Mouse (Mus musculus) left cerebral cortex, adult 2 months (tissue): ENCODE data around the gene Flcn. TPM values are rescaled to one million over a fixed set of nuclear protein-coding genes. Genes with fewer than 3 reads are reported as not detected.
"Not testable (repeated sequence)": the region's sequence is repeated elsewhere in the genome, so short reads cannot be mapped to it uniquely, and the experiment has no call there.

Source experiments
- DNase-seq, 2 experiments: peaks; one replicate each; pipeline ENCODE4 v3.0.0; 2021 to 2022; ENCODE audit warnings: low spot score in 2 of 2, mixed read lengths in 1 of 2; ENCODE audit errors: extremely low spot score in 1 of 2
- H3K27ac ChIP-seq: fragments of 200-600 bp; 2 replicates; pipeline ENCODE4 v1.8.1; 2022
- H3K4me3 ChIP-seq: fragments of 200-600 bp; 2 replicates; pipeline ENCODE4 v1.8.1; 2022
- CTCF ChIP-seq: fragments of 200-600 bp; IDR thresholded peaks from 2 replicates; pipeline ENCODE4 v1.8.1; 2022; ENCODE audit warnings: antibody characterized with exemption, mild to moderate bottlenecking, moderate library complexity
- intact Hi-C: fragments of 180-260 bp; cut with DNase I; formaldehyde crosslinking; loops from one replicate; pipeline ENCODE4 v1.15.1; 2025
- long read RNA-seq, 2 experiments: library from polyadenylated mRNA; stranded (forward); transcript quantifications; one replicate each; pipeline ENCODE4 v2.0.0; 2021; ENCODE audit warnings: borderline mapping rate in 2 of 2
- total RNA-seq, 2 experiments: library from RNA; stranded (reverse); gene quantifications; 2 replicates each; pipeline ENCODE4 v1.2.3; 2021

Gene Flcn
- 10 to 100 TPM; 45.8 to 49.1 TPM for total RNA-seq
- long read RNA-seq, experiment 1, transcript Flcn-203 (13 exons, 3,437 nt) = major isoform, 54 of 88 reads
- long read RNA-seq, experiment 1, partial matches to known transcripts = 8 of 88 reads
- long read RNA-seq, experiment 1, other reads (novel, unspliced or antisense) = 25 of 88 reads
- long read RNA-seq, experiment 2, transcript Flcn-203 (13 exons, 3,437 nt) = major isoform, 31 of 56 reads
- long read RNA-seq, experiment 2, partial matches to known transcripts = 6 of 56 reads
- long read RNA-seq, experiment 2, other reads (novel, unspliced or antisense) = 19 of 56 reads

DNA sequence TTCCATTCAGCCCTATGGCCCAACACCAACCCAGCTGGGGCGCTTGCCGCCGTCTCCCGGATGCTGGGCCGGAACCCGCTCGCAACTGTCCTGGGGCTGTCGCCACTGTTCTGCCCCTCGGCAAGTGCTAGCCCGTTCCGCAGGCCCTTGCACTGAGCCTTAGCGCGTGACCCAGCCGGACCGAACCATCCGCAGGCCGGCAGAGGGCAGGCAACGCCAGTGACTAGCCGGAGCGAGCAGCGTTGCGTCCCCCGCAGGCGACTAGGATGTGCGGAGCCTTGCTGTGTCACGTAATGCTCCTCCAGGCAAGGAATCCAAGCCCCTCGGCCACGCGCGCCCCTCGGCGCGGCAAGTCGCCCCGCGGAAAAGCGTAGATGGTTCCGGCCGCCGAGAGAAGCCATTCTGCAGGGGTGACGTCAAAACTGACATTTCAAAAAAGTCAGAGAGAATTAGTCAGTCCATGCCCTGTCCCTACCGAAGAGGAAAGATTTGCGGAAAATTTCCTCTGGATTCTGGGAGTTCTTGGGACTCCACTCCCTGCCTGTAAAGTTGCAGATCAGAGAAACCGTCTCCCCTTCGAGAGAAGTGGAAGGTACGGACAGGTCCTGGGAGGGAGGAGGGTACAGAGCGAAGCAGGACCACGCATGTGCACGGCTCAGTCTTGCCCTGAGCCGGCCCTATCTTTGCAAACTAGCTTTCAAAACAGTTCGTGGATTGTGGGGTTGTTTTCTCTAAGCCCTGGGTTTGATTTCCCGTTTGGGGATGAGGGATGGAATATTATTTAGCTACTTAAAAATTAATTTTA lies at the start of gene Flcn:
Gene Flcn, minus strand, starts transcription at position 347 of the 805 bp plus-strand sequence.
- peak; percentile 35 for TF ChIP-seq CTCF
- intact Hi-C loops = no loop called here
- peak; percentile 83 to 84 for DNase-seq
- Histone ChIP-seq H3K4me3 (peak within 1 kb of the TSS; percentile 86), H3K27ac (peak within 1 kb of the TSS; percentile 100)

DNA sequence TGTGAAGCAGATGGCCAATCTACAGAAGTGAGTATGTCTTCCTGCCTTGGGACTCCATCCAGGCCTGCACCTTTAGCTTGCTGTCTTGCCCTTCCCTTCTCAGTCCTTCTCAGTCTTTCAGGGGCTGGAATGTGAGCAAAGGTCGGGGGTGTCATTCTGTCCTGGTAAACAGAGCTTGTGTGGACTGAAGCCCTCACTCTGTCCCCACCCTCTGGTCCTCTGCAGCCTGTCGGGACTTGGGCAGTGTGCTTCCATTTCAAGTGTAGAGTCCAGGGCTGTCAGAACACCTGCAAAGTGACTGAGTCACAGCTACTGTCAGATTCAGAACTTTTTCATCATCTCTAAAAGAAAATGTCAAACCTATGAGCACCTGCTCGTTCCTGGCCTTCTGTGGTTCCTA lies 43.0 kb upstream of the Flcn start:
- Histone ChIP-seq H3K4me3 (no peak overlapping the region), H3K27ac (no peak overlapping the region)
- no peak for TF ChIP-seq CTCF
- no peak for DNase-seq
- intact Hi-C loops = no loop called here

DNA sequence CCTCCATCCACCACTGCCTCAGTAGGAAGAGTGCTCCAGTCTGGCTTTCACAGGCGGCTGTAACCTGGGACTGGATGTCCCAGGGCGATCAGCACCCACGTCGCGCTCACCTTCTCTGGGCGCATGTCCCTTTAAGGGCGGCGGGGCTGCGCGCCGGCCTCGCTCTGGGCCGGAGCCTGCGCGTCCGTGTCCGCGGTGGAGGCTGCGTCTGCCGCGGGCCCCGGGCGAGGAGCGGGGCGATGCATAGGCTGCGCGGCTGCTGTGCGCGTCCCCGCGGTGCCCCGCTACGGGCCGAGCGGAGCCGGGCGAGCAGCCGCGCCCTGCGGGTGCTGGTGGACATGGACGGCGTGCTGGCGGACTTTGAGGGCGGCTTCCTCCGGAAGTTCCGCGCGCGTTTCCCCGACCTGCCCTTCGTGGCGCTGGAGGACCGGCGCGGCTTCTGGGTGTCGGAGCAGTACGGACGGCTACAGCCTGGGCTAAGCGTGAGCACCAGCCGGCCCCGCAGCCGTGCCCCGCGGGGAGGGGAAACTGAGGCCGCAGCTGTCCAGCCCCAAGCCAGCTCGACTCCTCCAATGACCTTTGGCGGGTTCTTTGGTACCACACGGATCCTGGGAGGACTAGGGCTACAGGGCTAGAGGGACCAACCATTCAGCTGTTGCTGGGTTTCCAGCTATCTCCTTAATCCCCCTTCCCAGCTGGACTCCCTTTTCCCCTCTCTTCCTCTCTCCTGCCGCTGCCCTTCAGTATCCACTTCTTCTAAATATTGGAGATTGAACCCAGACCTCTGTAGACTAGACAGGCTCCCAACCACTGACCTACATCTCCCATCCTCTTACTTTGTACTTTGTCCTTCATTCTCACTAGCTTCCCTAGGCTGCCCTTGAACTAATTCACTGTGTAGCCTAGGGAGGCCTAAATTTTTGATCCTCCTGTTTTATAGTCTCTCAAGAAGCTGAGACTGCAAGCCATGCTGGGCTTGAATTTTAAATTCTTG lies 38.4 kb upstream of the Flcn start:
- intact Hi-C loops = no loop called here
- TF ChIP-seq CTCF = no peak; the same call in none of the 2 replicates
- H3K27ac ChIP-seq = peak overlapping the region; percentile 90
- DNase-seq = peak; percentile 71 to 75
- H3K4me3 ChIP-seq = peak overlapping the region; percentile 78

- intact Hi-C loops = no loop called here
- TF ChIP-seq CTCF = peak; percentile 56
- Histone ChIP-seq H3K4me3 (peak overlapping the region; percentile 78; the same call in 1 of the 2 replicates), H3K27ac (no peak overlapping the region)
- peak in 1 of 2 experiments; percentile 21 for DNase-seq
Measured at GRCm38 (mm10) chr11:59847131-59847530, 37.3 kb upstream of the Flcn start.

DNA sequence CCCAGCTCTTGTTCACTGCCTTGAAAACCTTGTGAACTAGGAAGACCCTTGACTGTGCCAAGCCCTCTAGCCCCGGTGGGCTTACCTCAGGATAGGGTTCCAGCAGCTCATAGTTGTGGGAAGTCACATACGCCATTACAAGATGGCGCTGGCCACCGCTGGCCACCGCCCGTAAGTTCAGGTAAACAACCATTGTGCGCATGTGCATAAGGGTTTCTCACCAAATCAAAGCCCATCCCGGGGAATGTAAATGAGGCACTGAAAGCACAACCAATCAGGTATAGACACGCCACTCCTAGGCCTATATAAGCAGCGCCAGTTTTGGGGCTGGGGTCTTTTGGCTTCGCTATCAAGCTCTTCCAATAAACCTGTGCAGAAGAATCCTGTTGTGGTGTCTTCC lies 36.5 kb upstream of the Flcn start:
- intact Hi-C loops = no loop called here
- TF ChIP-seq CTCF = no peak
- Histone ChIP-seq H3K4me3 (no peak overlapping the region), H3K27ac (no peak overlapping the region)
- no peak for DNase-seq

DNA sequence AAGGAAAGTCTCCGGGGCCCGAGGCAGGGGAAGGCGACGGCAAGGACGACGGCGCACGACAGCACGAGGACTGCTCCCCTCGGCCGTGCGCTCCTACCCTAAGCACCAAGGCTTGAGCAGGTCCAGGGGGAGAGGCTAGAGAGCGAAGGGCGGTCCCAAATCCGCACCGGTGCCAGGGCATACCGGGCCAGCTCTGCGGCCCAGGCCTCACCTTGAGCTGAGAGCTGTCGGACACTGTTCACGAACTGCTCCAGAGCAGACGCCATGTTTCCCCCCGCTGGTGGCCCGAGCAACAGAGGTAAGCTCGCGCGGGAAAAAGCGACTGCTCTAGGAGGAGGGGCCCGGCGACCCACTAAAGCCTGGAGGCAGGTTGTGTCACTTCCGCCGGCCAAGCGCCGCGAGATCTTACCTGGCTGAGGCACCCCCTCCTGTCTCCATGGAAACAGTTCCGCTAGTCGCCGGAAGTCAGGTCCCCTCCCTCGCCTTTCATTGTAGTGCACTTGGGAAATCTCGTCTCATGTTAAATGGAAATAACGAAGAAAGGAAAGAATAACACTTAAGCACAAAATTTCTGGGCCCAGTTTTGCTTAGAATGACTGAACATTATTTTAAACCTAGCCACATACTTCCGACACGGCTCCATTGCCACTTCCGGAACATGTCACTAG lies 29.8 kb upstream of the Flcn start, which contains the start of gene Cops3:
Gene Cops3, minus strand, starts transcription at position 380 of the 668 bp plus-strand sequence.
- peak; percentile 89 to 95 for DNase-seq
- intact Hi-C loops = no loop called here
- Histone ChIP-seq H3K4me3 (peak within 1 kb of the TSS; percentile 99), H3K27ac (peak within 1 kb of the TSS; percentile 99)
- no peak for TF ChIP-seq CTCF

- no peak for TF ChIP-seq CTCF
- Histone ChIP-seq H3K4me3 (peak within 1 kb of the TSS; percentile 99), H3K27ac (peak within 1 kb of the TSS; percentile 99)
- DNase-seq = peak; percentile 92
- intact Hi-C loops = no loop called here
Measured at GRCm38 (mm10) chr11:59839008-59839458, 29.2 kb upstream of the Flcn start, which contains the start of gene Nt5m. TSS of gene Nt5m (plus strand) at chr11:59839447.

- intact Hi-C loops = no loop called here
- Histone ChIP-seq H3K4me3 (peak overlapping the region; percentile 99), H3K27ac (no peak overlapping the region; the same call in 1 of the 2 replicates)
- no peak for TF ChIP-seq CTCF
- no peak for DNase-seq
Measured at GRCm38 (mm10) chr11:59838426-59838825, 28.6 kb upstream of the Flcn start.

- DNase-seq, H3K27ac ChIP-seq, H3K4me3 ChIP-seq, intact Hi-C loops: not testable (repeated sequence)
Measured at GRCm38 (mm10) chr11:59837789-59838188, 28.0 kb upstream of the Flcn start.

GRCm38 (mm10) chr11:59821625-59822024 lies 11.8 kb upstream of the Flcn start:
- DNase-seq = no peak
- intact Hi-C loops = no loop called here
- TF ChIP-seq CTCF = no peak
- H3K4me3 ChIP-seq = no peak overlapping the region
- H3K27ac ChIP-seq = no peak overlapping the region; the same call in 1 of the 2 replicates

GRCm38 (mm10) chr11:59817916-59818315 lies 8.1 kb upstream of the Flcn start:
- no peak for DNase-seq
- TF ChIP-seq CTCF = no peak
- intact Hi-C loops = no loop called here
- no peak overlapping the region for H3K27ac ChIP-seq
- no peak overlapping the region for H3K4me3 ChIP-seq
